Mouse (Mus musculus) right cerebral cortex, adult 2 months (tissue): ENCODE data around the gene Riox1.
"Not testable (repeated sequence)": the region's sequence is repeated elsewhere in the genome, so short reads cannot be mapped to it uniquely, and the experiment has no call there.

Experiments
- DNase-seq, 2 experiments: peaks; one replicate each; pipeline ENCODE4 v3.0.0; 2021 to 2022; ENCODE audit warnings: low spot score in 2 of 2

Gene Riox1

GRCm38 (mm10) chr12:83949776-83950492 is 474 bp upstream of the Riox1 start:
- no peak for DNase-seq

- DNase-seq: peak; percentile 62 to 71
Measured at GRCm38 (mm10) chr12:83950840-83951701, 663 bp downstream of the Riox1 start.

GRCm38 (mm10) chr12:83951711-83952575 is 1.5 kb downstream of the Riox1 start:
- no peak for DNase-seq

DNA sequence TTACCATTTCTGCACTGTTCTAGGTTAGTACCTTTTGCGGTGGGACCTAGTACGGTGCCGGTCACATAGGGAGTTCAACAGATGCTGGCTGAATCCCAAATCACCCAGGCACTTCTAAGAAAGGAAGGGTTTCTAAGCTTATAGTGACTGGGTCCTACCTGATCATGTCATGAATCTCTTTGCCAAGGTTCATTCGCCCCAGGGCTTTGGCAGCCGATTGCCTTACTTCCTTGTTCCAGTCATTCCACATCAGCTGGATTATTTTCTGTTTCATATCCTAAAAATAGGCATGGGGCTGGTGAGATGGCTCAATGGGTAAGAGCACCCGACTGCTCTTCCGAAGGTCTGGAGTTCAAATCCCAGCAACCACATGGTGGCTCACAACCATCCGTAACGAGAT is 7.9 kb downstream of the Riox1 start:
- no peak for DNase-seq

- DNase-seq: no peak
Measured at GRCm38 (mm10) chr12:83965235-83965634, 14.8 kb downstream of the Riox1 start.

GRCm38 (mm10) chr12:83972117-83972516 is 21.7 kb downstream of the Riox1 start:
- peak; percentile 44 to 67 for DNase-seq

DNA sequence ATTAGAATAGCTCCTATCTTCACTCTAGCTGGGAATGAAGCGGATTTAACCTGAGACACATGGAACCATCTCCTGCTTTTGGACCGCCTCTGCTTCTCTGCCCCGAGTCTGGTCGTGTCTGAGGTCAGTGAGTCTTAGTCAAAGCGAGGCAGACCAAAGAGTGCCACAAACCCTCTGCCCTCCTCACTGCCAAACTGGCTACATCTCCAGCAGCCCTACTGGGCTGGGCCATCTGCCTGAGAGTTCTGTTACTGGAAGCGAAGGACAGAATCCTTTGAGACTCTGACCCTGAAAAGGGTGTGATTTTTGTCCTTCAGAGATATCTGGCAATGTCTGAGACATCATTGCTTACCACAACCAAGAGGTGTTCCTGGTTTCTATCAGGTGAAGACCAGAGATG is 28.5 kb downstream of the Riox1 start:
- DNase-seq: no peak

- DNase-seq: no peak
Measured at GRCm38 (mm10) chr12:83981615-83982014, 31.2 kb downstream of the Riox1 start.

GRCm38 (mm10) chr12:83984752-83985151 is 34.3 kb downstream of the Riox1 start, which contains the start of gene Heatr4:
Gene Heatr4, minus strand, starts transcription at chr12:83984852.
- DNase-seq: no peak

DNA sequence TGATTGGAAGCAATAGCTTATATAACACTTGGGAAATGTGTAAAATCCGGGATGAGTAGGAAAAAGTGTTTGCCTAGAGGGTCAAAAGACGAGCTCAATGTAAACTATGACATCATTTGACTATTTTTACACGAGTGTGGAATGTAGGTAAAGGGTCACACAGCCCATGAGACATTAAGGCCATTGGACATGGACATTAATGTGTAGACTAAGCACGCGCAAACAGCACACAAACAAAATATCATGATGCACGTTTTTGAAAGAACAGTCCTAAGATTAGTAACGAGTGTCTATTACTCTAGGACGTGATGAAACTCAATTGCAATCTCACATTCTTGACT is 36.8 kb downstream of the Riox1 start:
- DNase-seq: no peak

- DNase-seq: peak; percentile 70 to 80
Measured at GRCm38 (mm10) chr12:83987583-83988441, 37.4 kb downstream of the Riox1 start, which contains the start of gene Acot2. Gene Acot2, plus strand, starts transcription at chr12:83987861.

GRCm38 (mm10) chr12:83988483-83988882 is 38.1 kb downstream of the Riox1 start:
- no peak for DNase-seq

DNA sequence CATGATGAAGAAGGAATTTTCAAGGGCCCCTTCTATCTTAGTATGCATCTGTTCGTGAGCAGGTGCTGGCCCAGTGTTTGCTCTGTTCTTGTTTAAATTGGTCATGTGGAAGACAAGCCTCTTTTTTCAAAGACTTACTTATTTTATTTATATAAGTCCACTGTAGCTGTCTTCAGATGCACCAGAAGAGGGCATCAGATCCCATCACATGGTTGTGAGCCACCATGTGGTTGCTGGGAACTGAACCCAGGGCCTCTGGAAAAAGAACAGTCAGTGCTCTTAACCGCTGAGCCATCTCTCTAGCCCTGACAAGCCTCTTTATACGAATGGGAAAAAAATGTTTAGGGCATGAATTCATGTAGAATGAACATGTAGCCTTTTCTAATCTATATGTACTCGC is 39.0 kb downstream of the Riox1 start:
- no peak for DNase-seq

DNA sequence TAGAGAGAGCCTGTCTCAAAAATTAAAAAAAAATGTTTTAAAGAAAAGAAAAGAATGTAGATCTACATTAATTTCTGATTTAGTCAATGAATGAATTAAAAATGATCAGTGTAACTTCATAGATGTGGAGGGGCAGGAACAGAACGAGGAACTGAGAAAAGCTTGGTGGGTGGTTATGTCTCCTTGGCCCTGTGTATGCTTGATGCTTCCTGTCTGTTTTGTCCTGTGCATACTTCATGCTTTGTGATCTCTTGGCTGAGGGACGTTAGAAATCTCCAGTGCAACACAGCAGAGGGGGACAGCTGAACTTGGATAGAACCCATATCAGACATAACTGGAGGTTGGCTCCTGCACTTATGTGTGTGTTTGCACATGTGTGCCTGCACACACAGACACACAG is 46.8 kb downstream of the Riox1 start:
- no peak for DNase-seq

- DNase-seq: no peak
Measured at GRCm38 (mm10) chr12:83998341-83999107, 48.1 kb downstream of the Riox1 start.

DNA sequence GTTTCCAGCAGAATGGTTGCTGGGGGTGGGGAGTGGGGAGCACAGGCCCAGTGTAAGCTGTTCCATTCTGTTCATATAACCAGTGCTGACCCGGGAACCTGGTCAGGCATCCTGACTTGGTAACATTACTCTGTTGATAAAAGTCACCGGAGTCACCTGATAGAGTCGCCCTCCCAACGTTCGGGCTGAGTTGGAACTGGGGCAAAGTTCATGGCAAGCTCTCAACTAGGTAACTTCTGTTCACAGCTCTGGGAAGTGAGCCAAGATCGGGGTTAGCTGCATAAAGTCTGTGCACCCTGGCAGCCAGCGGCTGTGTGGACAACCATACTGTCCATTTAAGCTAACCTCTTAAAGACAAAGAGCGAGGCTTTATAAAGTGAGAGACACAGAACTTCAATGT is 48.8 kb downstream of the Riox1 start:
- not testable (repeated sequence) for DNase-seq

- DNase-seq: no peak
Measured at GRCm38 (mm10) chr12:84000418-84000817, 50.0 kb downstream of the Riox1 start.
